Mouse (Mus musculus) midbrain, embryonic 12.5 days (tissue): ENCODE measurements around the gene Trpm5. TPM values are rescaled to one million over a fixed set of nuclear protein-coding genes. Genes with fewer than 3 reads are reported as not detected.

Experiments used
- ATAC-seq: fragments of 200-750 bp; cut with Nextera tagmentation; 2 replicates; pipeline ENCODE4 v1.8.0; 2017; ENCODE audit warnings: low read depth, moderate TSS enrichment, moderate library complexity; ENCODE audit not compliant: low FRiP score
- H3K27ac ChIP-seq: fragments of 300-500 bp; sonication (generic); replicated peaks from 2 replicates; pipeline ENCODE4 v1.5.1; 2016; ENCODE audit warnings: mild to moderate bottlenecking
- H3K27me3 ChIP-seq: fragments of 300-500 bp; sonication (generic); 2 replicates; pipeline ENCODE4 v1.6.1; 2016; ENCODE audit warnings: mild to moderate bottlenecking
- H3K36me3 ChIP-seq: fragments of 300-500 bp; sonication (generic); 2 replicates; pipeline ENCODE4 v1.6.1; 2016
- H3K4me1 ChIP-seq: fragments of 300-500 bp; sonication (generic); 2 replicates; pipeline ENCODE4 v1.6.1; 2016
- H3K4me2 ChIP-seq: fragments of 300-500 bp; sonication (generic); replicated peaks from 2 replicates; pipeline ENCODE4 v1.6.1; 2016; ENCODE audit warnings: mild to moderate bottlenecking, moderate library complexity
- H3K4me3 ChIP-seq: fragments of 300-500 bp; sonication (generic); 2 replicates; pipeline ENCODE4 v1.5.1; 2016; ENCODE audit warnings: mild to moderate bottlenecking
- H3K9ac ChIP-seq: fragments of 300-500 bp; sonication (generic); replicated peaks from 2 replicates; pipeline ENCODE4 v1.6.1; 2016; ENCODE audit warnings: mild to moderate bottlenecking, moderate library complexity
- H3K9me3 ChIP-seq: fragments of 300-500 bp; sonication (generic); 2 replicates; pipeline ENCODE4 v1.6.1; 2016; ENCODE audit warnings: mild to moderate bottlenecking
- WGBS: fragments of 180-500 bp; shearing (Covaris S2); methylation state at CpG from one replicate; pipeline ENCODE4 v1.1.7; 2016; 5-methylcytosine and 5-hydroxymethylcytosine counted together
- polyA plus RNA-seq: library from polyadenylated mRNA; unstranded; fragments of >200 nt; fragmentation: Nextera tagmentation; extraction: Ambion mirVana; gene quantifications from 2 replicates; pipeline ENCODE4 v1.2.1, GENCODE M21; 2016

The Trpm5 gene
- polyA plus RNA-seq = 0.94 and 1.7 TPM in 2 replicates

- Histone ChIP-seq H3K4me2 (no peak within 1 kb of the TSS), H3K27ac (no peak within 1 kb of the TSS), H3K9ac (no peak within 1 kb of the TSS), H3K4me1 (no peaks in the 10 kb centered on the region), H3K27me3 (peaks cover 6% of the 10 kb centered on the region; the same call in 1 of the 2 replicates), H3K36me3 (no peaks in the 10 kb centered on the region), H3K4me3 (no peak within 1 kb of the TSS), H3K9me3 (no peaks in the 10 kb centered on the region)
- 48% methylated on average over 10 of the region's 10 CpGs for WGBS
- ATAC-seq = no peak
These were observed at the start of gene Trpm5 for GRCm38 (mm10) chr7:143094592-143095553. TSS of gene Trpm5 (minus strand) at chr7:143094642.

- no peaks in the 10 kb centered on the region for H3K27me3 ChIP-seq
- ATAC-seq = no peak
- no peak overlapping the region for H3K4me3 ChIP-seq
- H3K9me3 ChIP-seq = no peaks in the 10 kb centered on the region
- no peak overlapping the region for H3K9ac ChIP-seq
- 88% methylated on average over 2 of the region's 2 CpGs for WGBS
- no peaks in the 10 kb centered on the region for H3K4me1 ChIP-seq
- no peak overlapping the region for H3K27ac ChIP-seq
- no peaks in the 10 kb centered on the region for H3K36me3 ChIP-seq
- no peak overlapping the region for H3K4me2 ChIP-seq
These were observed 48.2 kb upstream of the Trpm5 start for GRCm38 (mm10) chr7:143142680-143143079.

GRCm38 (mm10) chr7:143139932-143140331 is 45.5 kb upstream of the Trpm5 start:
- WGBS = 82% methylated on average over 4 of the region's 4 CpGs
- H3K36me3 ChIP-seq = no peaks in the 10 kb centered on the region
- H3K9ac ChIP-seq = no peak overlapping the region
- H3K27ac ChIP-seq = no peak overlapping the region
- ATAC-seq = no peak
- no peak overlapping the region for H3K4me2 ChIP-seq
- H3K9me3 ChIP-seq = no peaks in the 10 kb centered on the region
- H3K4me3 ChIP-seq = no peak overlapping the region
- no peaks in the 10 kb centered on the region for H3K4me1 ChIP-seq
- no peaks in the 10 kb centered on the region for H3K27me3 ChIP-seq

- H3K36me3 ChIP-seq = no peaks in the 10 kb centered on the region
- H3K4me2 ChIP-seq = no peak overlapping the region
- no peaks in the 10 kb centered on the region for H3K9me3 ChIP-seq
- H3K4me1 ChIP-seq = no peaks in the 10 kb centered on the region
- no peak for ATAC-seq
- no peak overlapping the region for H3K27ac ChIP-seq
- H3K27me3 ChIP-seq = no peaks in the 10 kb centered on the region
- no peak overlapping the region for H3K9ac ChIP-seq
- WGBS = 50% methylated on average over 1 of the region's 1 CpGs
- no peak overlapping the region for H3K4me3 ChIP-seq
These were observed 44.3 kb upstream of the Trpm5 start for GRCm38 (mm10) chr7:143138789-143139188.

- ATAC-seq = no peak
- Histone ChIP-seq H3K27me3 (no peaks in the 10 kb centered on the region), H3K36me3 (no peaks in the 10 kb centered on the region), H3K4me3 (no peak overlapping the region), H3K9me3 (no peaks in the 10 kb centered on the region), H3K27ac (no peak overlapping the region), H3K4me2 (no peak overlapping the region), H3K4me1 (no peaks in the 10 kb centered on the region), H3K9ac (no peak overlapping the region)
- 69% methylated on average over 5 of the region's 5 CpGs for WGBS
These were observed 42.1 kb upstream of the Trpm5 start for GRCm38 (mm10) chr7:143136561-143136960.

GRCm38 (mm10) chr7:143136125-143136524 is 41.7 kb upstream of the Trpm5 start:
- no peaks in the 10 kb centered on the region for H3K36me3 ChIP-seq
- H3K9me3 ChIP-seq = no peaks in the 10 kb centered on the region
- H3K27me3 ChIP-seq = no peaks in the 10 kb centered on the region
- H3K9ac ChIP-seq = no peak overlapping the region
- no peaks in the 10 kb centered on the region for H3K4me1 ChIP-seq
- no peak overlapping the region for H3K4me2 ChIP-seq
- no peak for ATAC-seq
- H3K27ac ChIP-seq = no peak overlapping the region
- H3K4me3 ChIP-seq = no peak overlapping the region
- 68% methylated on average over 2 of the region's 2 CpGs for WGBS

- Histone ChIP-seq H3K4me1 (no peaks in the 10 kb centered on the region), H3K27ac (no peak overlapping the region), H3K4me3 (no peak overlapping the region), H3K4me2 (no peak overlapping the region), H3K9me3 (no peaks in the 10 kb centered on the region), H3K9ac (no peak overlapping the region), H3K36me3 (no peaks in the 10 kb centered on the region), H3K27me3 (no peaks in the 10 kb centered on the region)
- WGBS = 81% methylated on average over 5 of the region's 5 CpGs
- ATAC-seq = no peak
These were observed 38.4 kb upstream of the Trpm5 start for GRCm38 (mm10) chr7:143132815-143133214.

- 76% methylated on average over 3 of the region's 3 CpGs for WGBS
- no peaks in the 10 kb centered on the region for H3K9me3 ChIP-seq
- no peak overlapping the region for H3K4me3 ChIP-seq
- no peak overlapping the region for H3K9ac ChIP-seq
- H3K27ac ChIP-seq = no peak overlapping the region
- ATAC-seq = no peak
- H3K4me1 ChIP-seq = peaks cover 8% of the 10 kb centered on the region; the same call in 1 of the 2 replicates
- H3K4me2 ChIP-seq = no peak overlapping the region
- peaks cover 4% of the 10 kb centered on the region; the same call in 1 of the 2 replicates for H3K27me3 ChIP-seq
- no peaks in the 10 kb centered on the region for H3K36me3 ChIP-seq
These were observed 30.5 kb upstream of the Trpm5 start for GRCm38 (mm10) chr7:143124902-143125301.

- H3K4me1 ChIP-seq = peaks cover 8% of the 10 kb centered on the region; the same call in 1 of the 2 replicates
- no peak overlapping the region for H3K4me2 ChIP-seq
- H3K9ac ChIP-seq = no peak overlapping the region
- H3K4me3 ChIP-seq = no peak overlapping the region
- no peaks in the 10 kb centered on the region for H3K36me3 ChIP-seq
- no peaks in the 10 kb centered on the region for H3K9me3 ChIP-seq
- ATAC-seq = no peak
- WGBS = 11% methylated on average over 6 of the region's 6 CpGs
- H3K27me3 ChIP-seq = peaks cover 4% of the 10 kb centered on the region; the same call in 1 of the 2 replicates
- no peak overlapping the region for H3K27ac ChIP-seq
These were observed 29.6 kb upstream of the Trpm5 start for GRCm38 (mm10) chr7:143123876-143124669.

- Histone ChIP-seq H3K9ac (no peak overlapping the region), H3K36me3 (no peaks in the 10 kb centered on the region), H3K9me3 (no peaks in the 10 kb centered on the region), H3K27me3 (peaks cover 4% of the 10 kb centered on the region; the same call in 1 of the 2 replicates), H3K4me1 (peaks cover 8% of the 10 kb centered on the region; the same call in 1 of the 2 replicates), H3K27ac (no peak overlapping the region), H3K4me2 (no peak overlapping the region), H3K4me3 (no peak overlapping the region)
- ATAC-seq = no peak
- WGBS = 82% methylated on average over 5 of the region's 5 CpGs
These were observed 27.7 kb upstream of the Trpm5 start for GRCm38 (mm10) chr7:143122191-143122590.

GRCm38 (mm10) chr7:143119826-143120225 is 25.4 kb upstream of the Trpm5 start:
- Histone ChIP-seq H3K27me3 (no peaks in the 10 kb centered on the region), H3K4me1 (peaks cover 8% of the 10 kb centered on the region; the same call in 1 of the 2 replicates), H3K4me3 (no peak overlapping the region), H3K27ac (no peak overlapping the region), H3K9me3 (0 out of 2 replicates have a peak, but pooled peaks cover 3% of the 10 kb centered on the region), H3K9ac (no peak overlapping the region), H3K4me2 (no peak overlapping the region), H3K36me3 (no peaks in the 10 kb centered on the region)
- 82% methylated on average over 3 of the region's 3 CpGs for WGBS
- ATAC-seq = no peak

- 50% methylated on average over 1 of the region's 1 CpGs for WGBS
- H3K27ac ChIP-seq = no peak overlapping the region
- H3K4me2 ChIP-seq = no peak overlapping the region
- no peak for ATAC-seq
- no peak overlapping the region for H3K9ac ChIP-seq
- peaks cover 6% of the 10 kb centered on the region; the same call in 1 of the 2 replicates for H3K4me1 ChIP-seq
- H3K27me3 ChIP-seq = no peaks in the 10 kb centered on the region
- no peaks in the 10 kb centered on the region for H3K36me3 ChIP-seq
- no peak overlapping the region for H3K4me3 ChIP-seq
- H3K9me3 ChIP-seq = 0 out of 2 replicates have a peak, but pooled peaks cover 5% of the 10 kb centered on the region
These were observed 25.0 kb upstream of the Trpm5 start for GRCm38 (mm10) chr7:143119407-143119806.
